Mouse (Mus musculus) neural tube, embryonic 10.5 days (tissue): ENCODE data around the gene Parp1.
"Not testable (repeated sequence)": the region's sequence is repeated elsewhere in the genome, so short reads cannot be mapped to it uniquely, and the experiment has no call there.

Source experiments
- DNase-seq: peaks from one replicate; pipeline ENCODE4 v3.0.0-alpha.2; 2017; ENCODE audit warnings: low spot score; ENCODE audit errors: extremely low spot score

Parp1 gene

DNA sequence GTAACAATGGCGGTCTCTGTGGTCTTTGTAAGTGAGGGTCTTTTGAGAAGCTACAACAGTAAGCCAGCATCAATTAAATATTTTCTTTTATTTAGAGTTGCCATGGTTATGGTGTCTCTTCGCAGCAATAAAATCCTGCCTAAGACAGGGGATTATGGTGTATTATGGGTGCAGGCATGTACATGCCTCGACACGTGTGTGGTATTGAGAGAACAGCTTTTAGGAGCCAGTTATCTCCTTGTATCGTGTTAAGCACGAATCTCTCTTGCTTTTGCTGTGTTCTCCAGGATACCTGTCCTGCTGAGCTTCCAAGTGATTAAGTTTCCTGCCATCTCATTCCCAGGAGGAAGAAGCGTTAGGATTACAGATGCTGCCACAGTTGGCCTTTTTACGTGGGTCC lies 9.3 kb upstream of the Parp1 start:
- DNase-seq, result no peak

GRCm38 (mm10) chr1:180561187-180561586 lies 7.5 kb upstream of the Parp1 start:
- no peak for DNase-seq

GRCm38 (mm10) chr1:180564885-180565284 lies 3.8 kb upstream of the Parp1 start:
- DNase-seq, result no peak

DNA sequence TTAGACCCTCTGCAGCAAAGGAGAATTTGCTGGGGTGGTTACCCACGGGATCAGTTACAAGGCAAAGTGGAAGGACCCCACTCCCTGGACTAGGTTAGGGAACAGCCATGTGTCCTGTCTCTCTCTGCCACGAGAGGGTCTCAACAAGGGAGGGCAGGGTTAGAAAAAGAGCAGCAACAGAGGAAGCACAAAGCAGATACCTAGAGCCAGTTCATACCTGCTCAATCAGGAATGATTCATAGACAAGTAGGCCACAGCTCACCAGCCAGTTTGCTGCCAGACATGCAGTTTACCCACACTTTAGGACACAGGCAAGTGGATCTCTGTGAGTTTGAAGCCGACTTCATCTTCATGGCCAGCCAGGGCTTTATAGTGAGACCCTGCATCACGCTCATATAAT lies 963 bp upstream of the Parp1 start:
- DNase-seq, result no peak

GRCm38 (mm10) chr1:180568248-180568647 lies 476 bp upstream of the Parp1 start:
- DNase-seq, result peak; percentile 24

GRCm38 (mm10) chr1:180569453-180569852 lies 729 bp downstream of the Parp1 start:
- peak; percentile 26 for DNase-seq

DNA sequence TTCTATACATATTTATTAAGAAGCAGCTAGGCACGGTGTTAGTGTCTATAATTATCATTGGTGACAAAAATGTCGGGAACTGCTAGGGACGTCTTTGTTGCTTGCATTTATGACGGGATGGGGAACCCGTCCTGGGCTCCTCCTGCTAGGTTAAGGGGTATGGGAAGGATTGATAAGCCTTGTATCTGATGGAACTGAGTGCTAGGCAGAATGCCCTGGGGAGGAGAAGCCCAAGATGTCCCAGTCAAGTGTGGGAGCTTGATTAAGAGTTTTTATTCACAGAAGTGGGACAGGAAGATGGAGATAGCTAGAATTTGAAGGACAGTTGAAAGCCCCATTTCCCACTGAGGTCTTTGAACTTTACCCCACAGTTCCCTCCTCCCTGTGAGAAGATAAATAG lies 1.5 kb downstream of the Parp1 start:
- no peak for DNase-seq

DNA sequence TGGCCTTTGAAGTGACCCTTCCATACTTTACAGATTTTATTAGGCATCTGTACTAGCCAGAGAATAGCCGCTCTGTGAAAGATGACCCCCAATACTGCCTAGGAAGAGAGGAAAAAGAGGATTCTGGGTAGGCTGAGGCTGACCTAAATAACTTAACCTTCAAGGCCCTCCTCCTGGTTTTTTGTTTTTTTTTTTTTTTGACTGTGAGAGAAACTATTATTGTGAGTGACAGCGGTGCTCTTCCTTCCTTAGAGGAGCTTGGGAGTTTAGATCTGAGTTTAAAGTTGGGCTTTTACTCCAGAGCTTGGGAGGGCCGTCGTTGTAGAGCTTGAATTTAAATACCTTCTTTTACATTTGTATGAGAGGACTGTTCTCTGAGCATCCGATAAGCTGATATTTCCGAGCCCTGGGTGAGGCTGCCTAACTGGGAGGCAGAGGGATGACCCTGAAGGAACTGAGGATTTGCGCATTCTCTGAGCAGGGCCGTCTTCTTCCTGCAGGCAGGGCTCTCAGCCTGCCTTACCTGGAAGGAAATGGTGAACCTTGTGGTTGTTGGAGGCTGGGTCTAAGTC lies 2.4 kb downstream of the Parp1 start:
- no peak for DNase-seq

DNA sequence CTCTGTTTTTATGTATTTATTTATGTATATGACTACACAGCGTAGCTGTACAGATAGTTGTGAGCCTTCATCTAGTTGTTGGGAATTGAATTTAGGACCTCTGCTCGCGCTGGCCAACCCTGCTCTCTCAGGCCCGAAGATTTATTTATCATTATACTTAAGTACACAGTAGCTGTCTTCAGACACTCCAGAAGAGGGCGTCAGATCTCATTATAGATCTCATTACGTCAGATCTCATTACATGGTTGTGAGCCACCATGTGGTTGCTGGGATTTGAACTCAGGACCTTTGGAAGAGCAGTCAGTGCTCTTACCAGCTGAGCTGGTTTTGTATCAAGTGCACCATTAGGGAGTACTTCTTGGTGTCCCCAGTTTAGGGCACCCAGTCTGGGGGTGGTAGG lies 3.0 kb downstream of the Parp1 start:
- DNase-seq, result not testable (repeated sequence)

- no peak for DNase-seq
Measured at GRCm38 (mm10) chr1:180572154-180572553, 3.4 kb downstream of the Parp1 start.

- no peak for DNase-seq
Measured at GRCm38 (mm10) chr1:180576524-180576923, 7.8 kb downstream of the Parp1 start.

GRCm38 (mm10) chr1:180577837-180578236 lies 9.1 kb downstream of the Parp1 start:
- DNase-seq, result no peak

DNA sequence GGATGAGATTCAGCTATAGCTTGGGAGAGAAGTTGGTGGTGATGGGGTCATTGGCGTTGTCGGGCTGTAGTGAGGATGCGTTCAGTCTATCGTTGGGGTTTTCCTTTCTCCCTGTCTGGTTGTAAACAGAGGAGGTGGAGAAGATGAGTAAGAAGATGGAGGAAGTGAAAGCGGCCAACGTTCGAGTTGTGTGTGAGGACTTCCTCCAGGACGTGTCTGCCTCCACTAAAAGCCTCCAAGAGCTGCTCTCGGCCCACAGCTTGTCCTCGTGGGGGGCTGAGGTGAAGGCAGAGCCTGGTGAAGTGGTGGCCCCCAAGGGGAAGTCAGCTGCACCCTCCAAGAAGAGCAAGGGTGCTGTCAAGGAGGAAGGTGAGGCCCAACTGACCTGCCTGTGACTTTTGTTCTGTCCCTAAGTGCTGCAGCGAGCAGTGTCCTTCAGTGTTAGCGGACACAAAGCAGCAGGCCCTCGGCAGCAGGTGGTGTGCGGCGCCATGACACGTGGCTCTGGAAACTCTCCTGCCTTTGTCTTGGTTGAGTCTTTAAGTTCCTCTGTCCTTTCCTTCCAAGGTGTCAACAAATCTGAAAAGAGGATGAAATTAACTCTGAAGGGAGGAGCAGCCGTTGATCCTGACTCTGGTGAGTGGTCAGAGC lies 19.2 kb downstream of the Parp1 start:
- no peak for DNase-seq

GRCm38 (mm10) chr1:180600578-180600977 lies 31.9 kb downstream of the Parp1 start:
- no peak for DNase-seq

- no peak for DNase-seq
Measured at GRCm38 (mm10) chr1:180601806-180602205, 33.1 kb downstream of the Parp1 start.

- DNase-seq, result no peak
Measured at GRCm38 (mm10) chr1:180604579-180604978, 35.9 kb downstream of the Parp1 start.

- no peak for DNase-seq
Measured at GRCm38 (mm10) chr1:180606106-180606505, 37.4 kb downstream of the Parp1 start.

GRCm38 (mm10) chr1:180606796-180607577 lies 38.3 kb downstream of the Parp1 start:
- DNase-seq, result no peak

DNA sequence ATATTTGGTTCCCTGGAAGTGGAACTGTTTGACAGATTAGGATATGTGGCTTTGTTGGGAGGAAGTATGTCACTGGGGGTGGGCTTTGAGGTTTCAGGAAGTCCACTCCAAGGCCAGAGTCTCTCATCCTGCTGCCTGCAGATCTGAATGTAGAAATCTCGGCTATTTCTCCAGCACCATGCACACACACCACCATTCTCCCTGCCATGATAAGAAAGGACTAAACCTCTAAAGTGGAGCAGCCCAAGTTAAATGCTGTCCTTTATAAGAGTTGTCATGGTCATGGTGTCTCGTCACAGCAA lies 38.8 kb downstream of the Parp1 start:
- no peak for DNase-seq

DNA sequence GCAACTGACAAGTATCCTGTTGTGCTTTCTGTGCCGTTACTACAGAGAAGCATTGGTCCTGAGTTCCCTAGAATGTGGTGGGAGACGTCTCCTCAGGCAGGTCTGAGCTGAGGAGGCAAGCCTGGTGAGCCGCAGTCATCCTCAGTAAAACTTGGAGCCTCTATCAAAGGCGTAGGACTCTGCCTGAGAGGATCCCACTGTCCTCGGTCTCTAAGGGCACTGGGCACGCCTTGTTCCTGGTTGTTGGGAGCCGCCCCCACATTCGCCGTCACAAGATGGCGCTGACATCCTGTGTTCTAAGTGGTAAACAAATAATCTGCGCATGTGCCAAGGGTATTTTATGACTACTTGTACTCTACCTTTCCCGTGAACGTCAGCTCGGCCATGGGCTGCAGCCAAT lies 43.1 kb downstream of the Parp1 start:
- DNase-seq, result not testable (repeated sequence)

GRCm38 (mm10) chr1:180616762-180617161 lies 48.0 kb downstream of the Parp1 start:
- no peak for DNase-seq

GRCm38 (mm10) chr1:180622389-180622788 lies 53.7 kb downstream of the Parp1 start:
- DNase-seq, result no peak

- no peak for DNase-seq
Measured at GRCm38 (mm10) chr1:180623911-180624310, 55.2 kb downstream of the Parp1 start.
